Mouse (Mus musculus) embryo, embryonic 11 days (tissue): Measurements from ENCODE around the gene Gon7.
A peak's percentile ranks its signal among the peaks of the same experiment; 100 is the strongest.

Source experiments
- DNase-seq: peaks from one replicate; pipeline ENCODE4 v3.0.0-alpha.2; 2015

The Gon7 gene

DNA sequence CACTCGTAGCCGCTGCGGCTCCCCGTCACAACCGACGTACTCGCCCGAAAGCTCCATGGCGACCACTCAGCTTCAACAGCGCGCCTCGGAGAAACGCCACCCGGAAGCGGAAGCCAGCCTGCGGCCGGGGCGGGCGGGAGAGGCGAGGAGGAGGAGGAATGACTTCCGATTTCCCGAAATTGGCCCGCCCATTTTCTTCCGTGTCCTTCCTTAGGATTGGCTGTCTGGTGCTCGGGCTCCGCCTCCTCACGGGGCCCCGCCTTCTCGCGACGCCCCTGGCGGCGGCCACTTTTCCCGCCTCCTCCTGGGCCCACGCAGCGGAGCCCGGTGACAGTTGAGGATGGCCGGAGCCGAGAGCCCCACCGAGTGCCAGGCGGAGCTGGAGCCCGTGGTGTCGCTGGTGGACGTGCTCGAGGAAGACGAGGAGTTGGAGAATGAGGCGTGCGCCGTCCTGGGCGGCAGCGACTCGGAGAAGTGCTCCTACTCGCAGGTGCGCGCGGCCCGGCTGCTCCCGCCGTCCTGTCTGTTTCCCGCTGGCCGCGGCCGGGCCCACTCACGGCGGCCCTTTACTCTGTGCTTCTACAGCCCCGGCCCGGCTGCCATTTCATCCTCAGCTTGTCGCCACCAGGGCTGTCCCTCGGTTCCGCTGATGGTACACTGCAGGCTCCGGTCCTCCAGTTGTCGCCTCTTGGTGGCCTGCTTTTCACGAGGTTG, at the start of gene Gon7, which contains the start of the genes Gm28051 and Ubr7:
Gene Gon7, minus strand, starts transcription at position 115 of the 714 bp plus-strand sequence.
Gene Gm28051, minus strand, starts transcription at position 77 of the 714 bp plus-strand sequence.
Gene Ubr7, plus strand, starts transcription at position 279 of the 714 bp plus-strand sequence.
- peak; percentile 99 for DNase-seq

DNA sequence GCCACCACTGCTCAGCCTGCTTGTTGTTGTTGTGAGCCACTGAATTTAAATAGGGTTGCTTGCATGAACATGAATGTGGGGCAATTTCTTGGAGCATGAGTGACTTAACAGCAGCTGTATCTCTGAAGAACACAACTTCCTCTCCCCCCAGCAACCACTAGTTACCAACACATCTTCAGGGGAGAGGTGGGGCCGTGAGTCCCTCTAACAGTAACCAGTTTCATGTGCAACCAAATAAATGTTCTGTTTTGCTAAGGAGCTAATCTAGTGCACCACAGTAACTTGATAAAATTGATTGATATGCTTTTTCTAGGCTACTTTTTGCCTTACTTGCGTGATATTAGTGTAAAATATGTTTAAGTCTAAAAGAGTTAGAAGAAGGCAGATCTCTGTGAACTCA, 41.9 kb upstream of the Gon7 start:
- DNase-seq, result no peak

DNA sequence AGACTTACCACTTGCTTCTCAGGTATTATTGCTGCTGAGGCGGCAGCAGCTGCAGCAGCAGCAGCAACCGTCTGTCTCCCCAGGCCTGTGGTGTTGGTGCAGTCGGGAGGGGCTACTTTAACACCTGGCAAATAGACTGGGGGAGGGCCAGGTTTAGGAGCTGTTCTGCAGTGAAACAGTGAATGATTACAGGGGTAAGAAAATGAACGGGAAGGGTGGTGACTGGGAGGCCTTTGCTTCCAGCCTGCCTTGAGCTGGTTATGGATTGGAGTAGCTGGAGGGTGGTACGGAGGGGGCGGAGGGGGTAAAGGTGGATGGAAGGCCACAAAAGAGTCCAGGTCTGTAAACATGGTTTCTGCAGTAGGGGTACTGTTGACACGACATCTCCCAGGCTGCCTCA, 30.3 kb upstream of the Gon7 start:
- no peak for DNase-seq

DNA sequence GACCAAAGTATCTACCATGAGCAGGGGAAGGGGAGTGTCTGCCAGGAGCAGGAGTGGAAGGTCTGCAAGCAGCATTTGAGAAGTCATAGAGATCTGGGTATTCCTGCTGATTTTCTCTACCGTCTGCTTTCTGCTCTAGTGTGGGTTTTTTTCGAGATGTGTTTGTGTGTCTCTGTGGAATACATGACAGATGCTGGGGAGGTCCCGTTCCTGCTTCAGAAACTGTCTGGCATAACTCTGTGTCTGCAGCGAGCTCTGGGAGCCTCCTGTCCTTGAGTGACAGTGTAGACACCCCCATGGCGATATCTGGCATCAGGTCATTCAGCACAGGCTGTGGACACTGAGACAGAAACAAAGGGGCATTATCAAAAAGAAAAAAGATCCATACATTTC, 28.0 kb upstream of the Gon7 start:
- DNase-seq, result no peak

DNA sequence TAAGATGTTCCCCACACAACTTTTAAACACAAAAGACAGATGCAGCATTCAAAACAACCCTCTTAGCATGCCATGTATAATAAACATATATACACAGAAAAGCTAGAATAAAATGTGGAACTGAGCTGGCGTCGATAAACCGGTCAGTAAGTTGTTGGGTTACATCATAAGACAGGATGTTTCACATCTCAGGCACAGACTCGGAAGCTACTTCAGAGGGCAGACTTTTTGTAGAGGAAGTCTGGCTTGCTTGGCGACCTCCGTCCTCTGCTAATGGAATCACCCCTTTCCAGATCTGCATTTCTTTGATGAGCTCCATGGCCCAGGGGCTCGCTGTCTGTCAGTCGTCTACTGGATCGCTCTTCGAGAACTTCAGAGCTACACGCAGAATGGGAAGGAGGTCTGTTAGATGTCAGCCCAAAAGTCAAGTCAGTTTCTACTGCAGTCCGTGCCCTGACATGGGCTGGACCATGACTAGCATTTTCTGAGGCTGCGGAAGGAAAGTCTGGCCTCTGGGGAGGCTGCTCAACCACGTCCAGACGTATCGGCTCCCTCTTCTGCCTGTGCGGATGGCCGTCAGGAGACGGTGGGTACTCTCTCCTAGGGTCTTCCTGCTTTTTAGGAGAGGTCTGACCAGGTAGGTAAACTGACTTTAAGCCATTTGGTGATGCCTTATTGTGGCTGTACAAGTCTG, 27.4 kb upstream of the Gon7 start:
- no peak for DNase-seq

DNA sequence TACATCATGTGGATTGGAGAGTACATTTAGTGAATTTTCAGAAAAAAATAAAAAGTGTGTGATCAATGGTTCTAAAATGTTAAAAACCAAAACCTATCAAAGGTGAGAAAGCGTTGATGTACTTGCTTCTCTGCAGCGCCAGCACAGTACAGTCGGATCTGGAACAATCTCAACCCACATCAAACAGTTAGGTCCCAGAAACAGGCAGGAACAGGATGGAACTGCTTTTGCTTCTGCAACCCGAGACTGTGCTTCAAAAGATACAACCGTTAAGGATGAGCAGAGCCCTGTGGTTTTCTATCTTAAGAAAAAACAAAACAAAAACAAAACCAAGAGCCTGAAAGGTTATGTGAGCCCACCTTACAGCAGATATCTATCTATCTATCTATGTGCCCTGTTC, 25.2 kb upstream of the Gon7 start:
- no peak for DNase-seq

DNA sequence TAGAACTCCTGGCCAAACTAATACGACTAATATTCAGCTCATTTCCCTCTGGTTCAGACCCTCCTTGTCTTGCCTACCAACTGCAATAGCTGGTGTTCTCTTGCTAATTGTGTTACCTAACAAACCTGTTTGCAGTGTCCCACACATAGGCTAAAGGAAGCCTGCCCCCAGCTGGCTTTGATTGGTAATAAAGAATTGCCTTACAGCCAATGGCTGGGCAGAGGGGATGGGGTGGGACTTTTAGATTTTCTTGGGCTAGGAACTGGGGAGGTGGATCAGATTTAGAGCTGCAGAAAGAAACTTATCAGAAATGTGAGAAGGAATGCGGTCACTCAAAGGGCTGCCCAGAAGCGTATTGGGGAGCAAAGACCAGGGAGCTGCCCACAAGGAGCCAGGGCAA, 21.8 kb upstream of the Gon7 start:
- DNase-seq, result peak; percentile 34

DNA sequence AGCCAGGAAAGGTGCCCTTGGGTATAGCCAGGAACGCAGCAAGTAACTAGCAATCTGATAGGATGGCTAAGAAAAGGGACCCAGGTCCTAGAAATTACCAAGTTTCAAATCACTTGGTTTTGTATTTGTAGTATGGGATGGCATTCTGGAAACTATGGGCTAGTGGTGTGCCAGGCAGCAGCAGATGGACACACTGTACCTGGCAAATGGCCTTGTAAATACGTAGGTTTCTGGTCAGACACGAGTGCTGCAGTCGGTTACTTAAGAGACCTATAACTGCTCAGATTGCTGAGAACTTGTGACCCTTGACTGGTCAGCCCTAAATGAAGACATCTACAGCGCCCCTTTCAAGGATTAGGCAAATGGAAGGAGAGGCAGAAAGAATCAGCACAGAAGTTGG, 20.5 kb upstream of the Gon7 start:
- DNase-seq, result no peak

DNA sequence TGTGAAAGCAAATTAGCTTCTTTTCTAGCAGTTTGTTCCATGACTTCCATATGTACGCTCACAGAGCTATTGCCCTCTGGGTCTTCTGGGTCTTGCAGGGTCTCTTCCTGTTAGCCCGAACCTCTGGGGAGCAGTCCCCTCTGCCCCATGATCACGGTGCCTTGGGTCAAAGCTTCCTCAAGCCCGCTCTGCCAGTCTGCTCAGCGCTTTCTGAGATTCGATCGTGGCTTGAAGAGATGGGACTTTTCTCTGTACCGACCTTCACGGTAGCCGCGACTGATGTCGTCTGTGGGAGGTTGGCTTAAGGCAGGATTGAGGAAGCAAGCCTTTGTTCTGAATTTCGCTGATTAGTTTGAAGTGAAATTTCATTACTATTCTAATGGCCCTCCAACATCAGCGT, 18.4 kb upstream of the Gon7 start:
- no peak for DNase-seq

DNA sequence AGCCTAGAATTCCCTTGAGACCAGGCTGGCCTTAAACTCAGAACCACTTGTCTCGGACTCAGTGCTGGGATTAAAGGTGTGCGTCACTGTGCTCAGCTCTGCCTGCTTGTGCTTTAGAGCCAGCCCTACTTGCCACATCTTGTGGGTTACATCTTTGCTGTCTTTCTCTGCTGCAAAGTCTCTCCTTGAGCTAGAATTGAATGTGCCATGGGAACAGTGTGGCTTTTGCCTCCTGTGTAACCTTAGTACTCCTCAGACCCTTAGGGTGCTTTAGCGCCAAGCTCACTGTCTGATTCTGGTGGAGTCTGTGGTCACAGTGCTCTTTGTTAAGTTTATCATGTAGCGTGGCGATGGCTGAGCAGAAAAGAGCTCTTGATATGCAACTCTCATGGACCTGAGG, 15.1 kb upstream of the Gon7 start:
- DNase-seq, result no peak

DNA sequence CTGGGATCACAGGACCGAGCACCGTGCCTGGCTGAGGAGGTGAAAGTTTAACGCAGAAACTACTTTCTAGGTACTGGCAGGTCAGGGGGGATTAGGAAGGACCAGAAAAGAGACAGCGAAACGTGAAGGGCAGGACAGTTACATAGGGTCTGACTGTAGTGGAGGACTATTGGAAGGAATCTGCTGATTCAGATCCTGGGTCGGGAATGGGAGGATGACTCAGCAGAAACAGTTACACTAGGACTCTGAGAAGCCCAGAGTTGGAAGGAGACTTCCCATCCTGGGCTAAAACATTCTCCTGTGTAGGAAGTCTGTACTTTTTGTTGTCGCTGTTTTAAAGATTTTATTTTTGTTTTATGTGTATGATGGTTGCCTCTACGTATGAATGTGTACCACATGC, 14.0 kb upstream of the Gon7 start:
- no peak for DNase-seq

DNA sequence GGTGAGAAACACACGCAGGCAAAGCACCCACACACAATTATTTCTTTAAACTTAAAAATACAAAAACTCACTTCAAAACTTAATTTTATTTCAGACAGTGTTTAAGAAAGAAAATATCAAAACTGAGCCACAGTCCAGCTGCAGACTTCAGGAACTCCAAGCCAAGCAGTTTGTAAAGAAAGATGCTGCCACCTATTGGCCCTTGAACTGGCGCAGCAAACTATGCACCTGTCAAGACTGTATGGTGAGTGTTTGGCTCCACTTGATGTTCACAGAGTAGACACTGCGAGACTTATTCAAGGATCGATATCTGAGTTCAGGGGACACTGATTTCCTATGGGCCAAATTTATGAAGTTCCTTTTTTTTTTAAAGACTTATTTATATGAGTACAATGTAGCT, 11.4 kb upstream of the Gon7 start:
- no peak for DNase-seq

DNA sequence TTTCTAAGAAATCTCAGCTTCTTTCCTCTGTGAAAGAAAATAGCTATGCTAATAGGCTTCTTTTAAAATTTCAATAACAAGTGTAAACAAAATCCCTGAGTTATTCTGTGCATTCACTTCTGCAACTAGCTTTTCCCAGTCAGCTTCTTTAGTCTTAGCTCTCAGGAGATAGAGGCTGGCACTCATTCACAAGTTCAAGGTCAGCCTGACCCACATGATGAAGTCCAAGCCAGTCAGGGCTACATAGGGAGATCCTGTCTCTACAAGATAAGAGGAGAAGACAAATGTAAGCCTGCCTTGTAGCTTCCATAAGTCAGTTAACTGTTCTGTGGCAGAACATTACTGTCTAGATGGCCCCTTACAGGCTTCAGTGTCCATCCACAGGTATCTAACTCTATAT, 6.1 kb upstream of the Gon7 start:
- no peak for DNase-seq

DNA sequence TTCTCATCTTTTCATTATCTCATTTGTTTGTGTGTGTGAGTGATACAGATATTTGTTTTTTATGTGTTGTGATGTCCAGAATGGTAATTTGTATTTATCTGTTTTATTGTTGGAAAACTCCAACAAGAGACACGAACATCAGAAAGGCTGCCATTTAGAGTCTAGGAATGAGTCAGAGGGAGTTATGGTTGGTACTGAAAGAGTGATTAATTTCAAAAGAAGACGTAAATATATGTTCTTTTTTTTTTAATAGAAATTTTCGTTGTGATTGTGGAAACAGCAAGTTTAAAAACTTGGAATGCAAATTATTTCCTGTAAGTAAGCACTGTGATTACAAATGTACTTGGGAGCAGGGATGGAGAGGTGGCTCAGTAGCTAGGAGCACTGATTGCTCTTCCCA, 4.1 kb upstream of the Gon7 start:
- DNase-seq, result no peak

DNA sequence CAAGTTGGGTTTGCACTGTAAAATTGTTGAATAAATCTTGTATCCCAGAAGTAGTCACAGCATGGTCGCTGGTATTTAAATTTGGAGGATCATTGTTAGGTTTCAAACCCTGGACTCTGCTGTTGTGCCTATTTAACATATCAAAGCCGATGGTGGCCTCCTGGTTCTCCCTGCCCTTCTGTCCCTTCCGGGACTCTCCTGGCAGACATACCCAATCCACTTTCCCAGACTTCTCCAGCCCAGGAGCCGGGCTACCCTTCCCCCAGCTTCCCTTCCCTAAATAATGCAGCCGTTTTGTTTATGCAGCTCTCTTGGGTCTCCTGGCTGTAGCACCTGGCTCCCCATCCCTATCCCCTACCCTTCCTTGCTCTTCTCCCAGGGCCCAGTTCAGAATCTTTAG, 1.3 kb upstream of the Gon7 start:
- peak; percentile 12 for DNase-seq

DNA sequence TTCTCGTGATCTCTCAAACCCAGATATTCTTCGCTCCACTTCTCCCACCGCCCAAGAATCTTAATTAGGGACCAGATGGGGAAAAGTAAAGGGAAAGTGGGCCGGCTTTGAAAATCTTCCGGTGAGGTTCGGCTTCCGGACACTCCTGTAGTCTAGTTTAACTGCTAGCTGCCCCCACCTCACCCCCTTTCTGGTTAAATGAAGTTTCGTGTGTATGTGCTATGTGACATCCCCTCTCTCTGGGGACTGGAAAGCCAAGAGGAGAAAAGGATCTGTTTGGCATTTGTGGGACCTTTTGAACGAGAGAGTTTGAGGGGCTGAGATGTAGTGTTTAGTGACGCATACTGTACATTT, 777 bp upstream of the Gon7 start, which contains the start of gene Gm20604:
Gene Gm20604, minus strand, starts transcription at position 270 of the 354 bp plus-strand sequence.
- DNase-seq, result no peak

DNA sequence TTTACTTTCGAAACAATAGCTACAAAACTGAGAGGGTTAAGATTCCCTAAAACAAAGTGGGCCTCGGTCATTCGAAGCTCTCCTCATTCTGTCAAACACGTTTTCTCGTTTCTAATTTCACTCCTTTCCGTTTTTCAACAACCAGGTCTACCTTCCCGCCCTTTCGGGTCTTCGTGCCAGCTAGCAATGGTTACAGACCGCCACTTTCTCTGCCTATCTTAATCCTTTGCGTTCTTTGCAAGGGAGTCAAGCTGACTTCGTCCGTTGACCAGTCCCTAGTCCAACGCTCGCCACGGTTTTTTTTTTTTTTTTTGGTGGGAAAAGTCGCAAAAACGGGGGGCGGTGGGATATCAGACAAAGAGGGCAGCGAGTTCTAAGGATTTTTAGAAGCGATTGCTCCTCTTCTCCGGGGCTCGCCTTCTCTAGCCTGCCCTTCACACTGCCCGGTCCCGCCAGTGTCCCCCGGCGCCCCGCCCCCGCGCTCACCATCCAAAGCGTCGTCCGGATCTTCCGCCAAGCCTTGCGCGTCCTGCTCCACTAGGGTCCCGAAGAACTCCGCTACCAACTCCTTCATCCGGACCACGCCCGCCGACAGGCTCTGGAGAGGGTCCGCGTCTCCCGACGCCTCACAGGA, 431 bp downstream of the Gon7 start:
- DNase-seq, result peak; percentile 37

DNA sequence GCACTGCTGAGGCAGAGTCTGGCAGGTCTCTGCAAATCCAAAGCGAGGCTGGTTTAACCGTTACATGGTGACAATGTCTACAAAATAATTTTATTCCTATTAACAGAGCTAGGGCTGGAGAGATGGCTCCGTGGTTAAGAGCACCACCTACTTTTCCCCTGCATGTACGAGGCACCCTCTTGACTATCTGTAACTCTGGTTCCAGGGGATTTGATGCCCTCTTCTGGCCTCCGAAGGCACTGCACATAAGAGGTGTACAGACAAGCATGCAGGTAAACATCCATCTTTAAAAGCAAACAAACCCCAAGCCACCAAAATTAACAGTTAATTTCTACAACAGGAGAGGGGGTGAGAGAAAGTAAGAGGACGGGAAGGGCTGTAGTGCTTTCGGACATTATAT, 1.3 kb downstream of the Gon7 start:
- DNase-seq, result peak; percentile 19

DNA sequence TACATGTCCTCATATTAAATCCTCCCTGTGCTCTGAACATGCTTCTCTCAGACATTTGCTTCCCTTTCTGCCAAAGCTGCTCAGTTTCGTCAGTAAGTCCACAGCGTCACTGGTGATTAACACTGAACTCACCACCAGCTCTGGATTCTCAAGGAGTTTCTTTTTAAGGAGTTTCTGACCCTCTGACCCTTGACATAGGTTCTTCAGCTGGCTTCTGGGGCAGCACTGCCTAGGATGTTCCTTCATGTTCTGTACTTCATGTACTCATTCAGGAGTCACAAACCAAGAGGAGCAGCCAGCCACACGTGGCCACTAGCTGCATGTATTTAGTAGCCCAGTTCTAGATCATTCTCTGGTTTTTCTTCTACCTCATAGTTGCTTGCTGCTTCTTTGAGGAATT, 9.3 kb downstream of the Gon7 start:
- DNase-seq, result no peak

DNA sequence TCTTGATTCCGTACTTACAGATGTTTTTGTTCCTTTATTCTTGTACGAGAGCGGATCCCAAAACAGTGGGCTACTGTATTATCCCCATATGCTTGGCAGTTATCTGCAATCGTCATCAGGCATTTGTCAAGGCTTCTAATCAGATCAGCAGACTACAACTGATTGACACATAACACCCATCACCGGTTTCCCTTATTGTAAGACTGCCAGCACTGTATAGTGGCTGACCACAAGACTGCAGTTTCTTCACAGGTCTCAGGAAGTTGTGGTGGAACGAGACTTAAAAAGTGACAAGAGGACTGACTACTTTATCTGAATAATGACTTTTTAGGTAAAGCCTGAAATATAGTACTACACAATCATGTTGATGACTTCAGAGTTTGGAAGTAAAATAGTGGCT, 12.8 kb downstream of the Gon7 start:
- no peak for DNase-seq

DNA sequence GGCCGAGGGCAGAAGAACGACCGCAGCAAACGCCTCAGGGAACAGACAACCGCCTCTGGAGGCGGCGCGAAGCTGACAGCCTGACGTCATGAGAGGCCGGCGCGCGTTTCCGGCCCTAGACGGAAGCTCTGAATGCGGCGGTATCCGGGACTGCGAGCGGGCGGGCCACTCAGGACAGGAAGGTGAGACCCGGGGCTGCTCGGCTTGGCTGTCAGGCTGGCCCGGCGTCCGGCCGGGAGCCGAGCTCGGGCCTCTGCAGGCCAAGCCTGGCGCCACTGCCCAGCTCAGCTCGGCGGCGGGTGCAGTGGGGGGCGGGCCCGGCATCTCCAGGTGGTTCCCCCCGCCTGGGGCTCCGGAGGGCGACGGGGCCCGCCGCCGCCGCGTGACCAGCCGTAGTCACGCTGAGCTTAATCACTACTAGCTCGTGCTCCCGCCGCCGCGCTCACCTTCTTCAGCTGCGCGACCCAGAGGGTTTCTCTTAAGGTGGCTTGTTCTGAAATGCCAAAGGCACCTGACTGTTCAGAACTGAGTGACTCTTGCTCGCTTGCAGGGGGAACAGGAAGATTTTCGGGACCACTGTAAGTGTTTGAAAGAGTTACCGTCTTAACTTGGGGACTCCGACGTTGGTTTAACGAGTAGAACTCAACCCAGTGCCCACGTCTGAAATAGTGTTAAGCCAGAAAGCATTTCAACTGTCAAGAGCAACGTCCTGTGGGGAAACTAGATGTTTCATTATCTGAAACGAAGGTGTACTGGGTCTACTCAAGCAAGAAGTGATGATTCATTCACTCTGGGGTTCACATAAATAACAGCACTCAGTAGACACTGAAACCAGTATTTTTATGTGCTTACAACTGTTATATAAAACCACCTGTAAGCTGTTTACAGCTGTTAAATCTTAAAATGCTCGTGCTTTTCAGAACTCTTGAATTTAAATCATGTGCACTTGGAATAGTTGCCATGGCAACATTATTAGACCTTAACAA, 13.7 kb downstream of the Gon7 start, which contains the start of the genes Moap1 and Tmem251:
Gene Moap1, minus strand, starts transcription at position 73 of the 986 bp plus-strand sequence.
Gene Tmem251, plus strand, starts transcription at position 174 of the 986 bp plus-strand sequence.
- DNase-seq, result peak; percentile 95

DNA sequence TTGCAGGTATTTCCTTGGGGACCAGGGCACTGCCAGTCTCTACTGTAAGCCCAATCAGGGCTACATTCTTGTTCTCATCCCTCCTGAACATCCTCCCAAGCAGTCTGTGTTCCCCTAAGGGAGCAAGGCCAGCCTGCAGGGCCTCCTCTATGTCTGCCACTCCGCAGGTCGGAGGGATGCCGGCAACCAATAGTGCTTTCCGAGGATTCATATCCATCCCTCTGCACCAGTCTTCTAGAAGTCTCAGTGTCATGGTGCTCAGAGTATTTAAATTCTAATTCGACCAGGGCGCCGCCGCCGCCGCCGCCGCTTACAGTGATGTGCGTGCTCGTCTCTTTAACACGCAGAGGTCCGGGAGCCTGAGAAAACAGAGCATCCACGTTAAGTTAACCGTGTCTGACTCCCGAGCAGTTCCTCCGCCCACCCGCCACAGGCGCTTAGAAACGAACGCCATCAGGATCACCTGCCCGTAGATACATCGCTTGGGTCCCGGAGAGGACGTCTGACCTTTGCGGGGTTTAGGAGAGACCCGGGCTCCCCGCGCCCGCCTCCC, 14.5 kb downstream of the Gon7 start:
- no peak for DNase-seq
